Mouse (Mus musculus) lung, postnatal 0 days (tissue): ENCODE measurements at regions not wholly inside any gene's neighbourhood (a gene's known extent, or its start where the extent isn't known, plus 50 kb on each side); places are given as distances from the start of the nearest gene placed in this dataset.
A peak's percentile ranks its signal among the peaks of the same experiment; 100 is the strongest.

Experiments used
- ATAC-seq: fragments of 200-750 bp; cut with Nextera tagmentation; 2 replicates; pipeline ENCODE4 v1.8.0; 2017; ENCODE audit warnings: moderate library complexity
- DNase-seq: peaks from one replicate; pipeline ENCODE4 v3.0.0-alpha.2; 2016; ENCODE audit warnings: low spot score
- H3K27ac ChIP-seq: fragments of 300-500 bp; sonication (generic); 2 replicates; pipeline ENCODE4 v1.5.1; 2014; ENCODE audit warnings: antibody characterized with exemption, mild to moderate bottlenecking, low read length, mixed read lengths
- H3K27me3 ChIP-seq: fragments of 300-500 bp; sonication (generic); replicated peaks from 2 replicates; pipeline ENCODE4 v1.6.1; 2014; ENCODE audit warnings: low read length, mixed read lengths; ENCODE audit not compliant: insufficient read depth
- H3K36me3 ChIP-seq: fragments of 300-500 bp; sonication (generic); 2 replicates; pipeline ENCODE4 v1.6.1; 2014; ENCODE audit warnings: low read length, mixed read lengths; ENCODE audit not compliant: insufficient read depth
- H3K4me1 ChIP-seq: fragments of 300-500 bp; sonication (generic); 2 replicates; pipeline ENCODE4 v1.6.1; 2014; ENCODE audit warnings: antibody characterized with exemption, low read depth, low read length, mixed read lengths; ENCODE audit not compliant: insufficient read depth
- H3K4me2 ChIP-seq: fragments of 300-500 bp; sonication (generic); replicated peaks from 2 replicates; pipeline ENCODE4 v1.6.1; 2014; ENCODE audit warnings: low read depth, mild to moderate bottlenecking, low read length, moderate library complexity, mixed read lengths
- H3K4me3 ChIP-seq: fragments of 300-500 bp; sonication (generic); 2 replicates; pipeline ENCODE4 v1.5.1; 2014; ENCODE audit warnings: low read depth, low read length
- H3K9ac ChIP-seq: fragments of 300-500 bp; sonication (generic); replicated peaks from 2 replicates; pipeline ENCODE4 v1.6.1; 2014; ENCODE audit warnings: low read depth, mild to moderate bottlenecking
- H3K9me3 ChIP-seq: fragments of 300-500 bp; sonication (generic); 2 replicates; pipeline ENCODE4 v1.6.1; 2016; ENCODE audit warnings: low read length, mixed read lengths
- CTCF ChIP-seq: IDR thresholded peaks from 2 replicates; pipeline ENCODE4 v1.5.1; 2016; ENCODE audit warnings: antibody characterized with exemption, mild to moderate bottlenecking
- EP300 ChIP-seq: IDR thresholded peaks from 2 replicates; pipeline ENCODE4 v1.6.1; 2016; ENCODE audit warnings: antibody characterized with exemption, mild to moderate bottlenecking, control low read depth
- WGBS: fragments of 180-500 bp; shearing (Covaris S2); extraction: QIAGEN DNeasy Blood & Tissue Kit; methylation state at CpG from one replicate; pipeline ENCODE4 v1.1.7; 2014; 5-methylcytosine and 5-hydroxymethylcytosine counted together

- H3K4me3 ChIP-seq = no peak overlapping the region
- 39% methylated on average over 4 of the region's 4 CpGs for WGBS
These were observed 331.8 kb upstream of the Zfp507 start for GRCm38 (mm10) chr7:36134557-36134956.

GRCm38 (mm10) chr7:36133658-36134143 lies 330.9 kb upstream of the Zfp507 start:
- Histone ChIP-seq H3K36me3 (no peaks in the 10 kb centered on the region), H3K4me1 (no peaks in the 10 kb centered on the region), H3K9me3 (no peaks in the 10 kb centered on the region), H3K27me3 (no peaks in the 10 kb centered on the region), H3K9ac (no peak overlapping the region), H3K4me2 (0 out of 2 replicates have a peak overlapping the region, but pooled peaks have one; percentile 8), H3K27ac (no peak overlapping the region), H3K4me3 (no peak overlapping the region)
- TF ChIP-seq EP300 (peak; percentile 74), CTCF (peak; percentile 24)
- 4% methylated on average over 8 of the region's 8 CpGs for WGBS
- ATAC-seq = peak; percentile 80
- peak; percentile 83 for DNase-seq

More at GRCm38 (mm10) chr7:36134557-36134956, 331.8 kb upstream of the Zfp507 start:
- TF ChIP-seq CTCF (no peak), EP300 (no peak)
- H3K9me3 ChIP-seq = no peaks in the 10 kb centered on the region
- H3K9ac ChIP-seq = no peak overlapping the region
- H3K4me1 ChIP-seq = no peaks in the 10 kb centered on the region
- H3K27me3 ChIP-seq = no peaks in the 10 kb centered on the region
- DNase-seq (no peak), ATAC-seq (no peak)
- no peak overlapping the region for H3K27ac ChIP-seq
- H3K4me2 ChIP-seq = no peak overlapping the region
- H3K36me3 ChIP-seq = no peaks in the 10 kb centered on the region

- Histone ChIP-seq H3K9me3 (no peaks in the 10 kb centered on the region), H3K4me1 (no peaks in the 10 kb centered on the region), H3K9ac (no peak overlapping the region), H3K4me2 (no peak overlapping the region), H3K27ac (no peak overlapping the region), H3K4me3 (no peak overlapping the region), H3K36me3 (no peaks in the 10 kb centered on the region), H3K27me3 (no peaks in the 10 kb centered on the region)
- no peak for TF ChIP-seq CTCF
- no peak for TF ChIP-seq EP300
- DNase-seq = no peak
- no peak for ATAC-seq
- 62% methylated on average over 11 of the region's 11 CpGs for WGBS
These were observed 330.2 kb upstream of the Zfp507 start for GRCm38 (mm10) chr7:36133026-36133425.

- no peaks in the 10 kb centered on the region for H3K9me3 ChIP-seq
- no peak overlapping the region for H3K4me3 ChIP-seq
- no peaks in the 10 kb centered on the region for H3K27me3 ChIP-seq
- no peak overlapping the region for H3K9ac ChIP-seq
- no peak for TF ChIP-seq EP300
- no peak for TF ChIP-seq CTCF
- H3K27ac ChIP-seq = no peak overlapping the region
- peak; percentile 32 for DNase-seq
- no peaks in the 10 kb centered on the region for H3K36me3 ChIP-seq
- 43% methylated on average over 1 of the region's 1 CpGs for WGBS
- H3K4me1 ChIP-seq = no peaks in the 10 kb centered on the region
- peak; percentile 54 for ATAC-seq
- no peak overlapping the region for H3K4me2 ChIP-seq
These were observed 329.8 kb upstream of the Zfp507 start for GRCm38 (mm10) chr7:36132569-36132968.

DNA sequence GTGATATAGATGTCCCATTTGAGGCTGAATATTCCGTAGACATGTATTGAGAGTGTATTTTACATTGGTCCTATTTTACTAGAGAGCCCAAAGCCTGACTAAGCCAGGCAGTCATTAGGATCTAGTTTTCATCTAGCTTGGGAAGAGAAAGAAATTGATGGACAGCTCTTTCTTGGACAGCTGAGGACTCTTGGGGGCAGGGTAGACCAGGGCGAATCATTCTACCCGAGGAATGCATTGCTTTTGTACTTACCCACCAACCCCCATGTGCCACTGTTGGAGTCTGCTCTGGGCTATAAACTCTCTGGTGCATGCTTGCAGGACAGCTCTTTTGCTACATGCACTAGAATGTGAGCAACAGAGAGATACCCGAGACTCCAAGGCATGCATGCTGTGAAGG lies 294.3 kb upstream of the Zfp507 start:
- WGBS = 90% methylated on average over 4 of the region's 4 CpGs
- TF ChIP-seq EP300 (no peak), CTCF (no peak)

GRCm38 (mm10) chr7:36095258-36096130 lies 292.7 kb upstream of the Zfp507 start:
- Histone ChIP-seq H3K4me2 (no peak overlapping the region), H3K27ac (peak overlapping the region; percentile 32; the same call in 1 of the 2 replicates)

More for the DNA sequence above, 294.3 kb upstream of the Zfp507 start:
- no peak overlapping the region for H3K27ac ChIP-seq
- no peak overlapping the region for H3K9ac ChIP-seq
- DNase-seq = no peak
- H3K27me3 ChIP-seq = no peaks in the 10 kb centered on the region
- no peak overlapping the region for H3K4me2 ChIP-seq
- H3K4me1 ChIP-seq = no peaks in the 10 kb centered on the region
- H3K36me3 ChIP-seq = no peaks in the 10 kb centered on the region
- H3K4me3 ChIP-seq = no peak overlapping the region
- H3K9me3 ChIP-seq = no peaks in the 10 kb centered on the region
- no peak for ATAC-seq

More at GRCm38 (mm10) chr7:36095258-36096130, 292.7 kb upstream of the Zfp507 start:
- peak; percentile 90 for ATAC-seq
- WGBS = 28% methylated on average over 20 of the region's 20 CpGs
- TF ChIP-seq CTCF (0 out of 2 replicates have a peak, but pooled peaks have one; percentile 4), EP300 (peak; percentile 78)
- Histone ChIP-seq H3K27me3 (no peaks in the 10 kb centered on the region), H3K4me3 (no peak overlapping the region), H3K4me1 (no peaks in the 10 kb centered on the region), H3K9ac (no peak overlapping the region), H3K36me3 (no peaks in the 10 kb centered on the region), H3K9me3 (no peaks in the 10 kb centered on the region)
- peak; percentile 90 for DNase-seq
